Mouse (Mus musculus): ENCODE data around the gene 9130213A22Rik.

GRCm38 (mm10) chr11:69096987-69097900 lies 25.1 kb downstream of the 9130213A22Rik start:
- TF ChIP-seq POLR2A (IDR thresholded peaks at IDR 0.05; ENCODE audit: low read depth, low read length) (peak; percentile 51), CTCF (IDR thresholded peaks at IDR 0.05; ENCODE audit: borderline replicate concordance, insufficient read depth, low read length) (no peak)

All from embryonic fibroblast, embryonic 13.5 days (primary cell).